Mouse (Mus musculus) MEL (cell line): Measurements from ENCODE around the gene Sp6. TPM values are rescaled to one million over a fixed set of nuclear protein-coding genes. Genes with fewer than 3 reads are reported as not detected.

ENCODE experiments used
- DNase-seq: peaks from one replicate; pipeline ENCODE4 v3.0.0; 2011; ENCODE audit warnings: low read depth, low spot score
- H3K27ac ChIP-seq: 2 replicates; pipeline ENCODE4 v1.5.1; 2012; ENCODE audit warnings: low read depth, mild to moderate bottlenecking, control low read depth, low read length, moderate library complexity; ENCODE audit not compliant: control insufficient read depth
- H3K27me3 ChIP-seq, 2 experiments: fragments of 150-350 bp in 1 of 2; sonication (generic) in 1 of 2; 2 replicates each; pipeline ENCODE4 v1.6.1; 2012; ENCODE audit warnings: low read length in 2 of 2, mild to moderate bottlenecking in 2 of 2, improper control_type of control experiment in 1 of 2, moderate library complexity in 1 of 2; ENCODE audit not compliant: insufficient read depth in 2 of 2, control insufficient read depth in 1 of 2
- H3K36me3 ChIP-seq, 2 experiments: 2 replicates each; pipeline ENCODE4 v1.6.1; 2012 to 2014; ENCODE audit warnings: low read length in 2 of 2, improper control_type of control experiment in 1 of 2, inconsistent platforms in 1 of 2, mild to moderate bottlenecking in 1 of 2; ENCODE audit not compliant: insufficient read depth in 2 of 2, control insufficient read depth in 1 of 2
- H3K4me1 ChIP-seq, 2 experiments: fragments of 150-350 bp in 1 of 2; sonication (generic) in 1 of 2; 2 replicates each; pipeline ENCODE4 v1.6.1; 2012; ENCODE audit warnings: low read length in 2 of 2, improper control_type of control experiment in 1 of 2, mild to moderate bottlenecking in 1 of 2; ENCODE audit not compliant: insufficient read depth in 2 of 2, control insufficient read depth in 1 of 2
- H3K4me3 ChIP-seq, 2 experiments: fragments of 150-350 bp in 1 of 2; sonication (generic) in 1 of 2; 2 replicates each; pipeline ENCODE4 v1.5.1; 2012; ENCODE audit warnings: low read depth in 2 of 2, low read length in 2 of 2, mild to moderate bottlenecking in 2 of 2, moderate library complexity in 2 of 2, control low read depth in 1 of 2, improper control_type of control experiment in 1 of 2; ENCODE audit not compliant: control insufficient read depth in 1 of 2, insufficient read depth in 1 of 2
- H3K79me2 ChIP-seq: 2 replicates; pipeline ENCODE4 v1.6.1; 2012; ENCODE audit warnings: mild to moderate bottlenecking, low read length, moderate library complexity; ENCODE audit not compliant: control insufficient read depth, poor library complexity, insufficient read depth
- H3K9ac ChIP-seq: 2 replicates; pipeline ENCODE4 v1.6.1; 2012; ENCODE audit warnings: low read depth, mild to moderate bottlenecking, control low read depth, low read length, moderate library complexity; ENCODE audit not compliant: control insufficient read depth, poor library complexity, severe bottlenecking
- H3K9me3 ChIP-seq: fragments of 150-350 bp; sonication (generic); replicated peaks from 2 replicates; pipeline ENCODE4 v1.6.1; 2012; ENCODE audit warnings: mild to moderate bottlenecking, low read length, improper control_type of control experiment, moderate library complexity; ENCODE audit not compliant: insufficient read depth
- BHLHE40 ChIP-seq: IDR thresholded peaks from 2 replicates; pipeline ENCODE4 v1.6.1; 2012; ENCODE audit warnings: low read depth, mild to moderate bottlenecking, inconsistent platforms, low read length, improper control_type of control experiment, borderline replicate concordance
- CHD2 ChIP-seq: IDR thresholded peaks from 2 replicates; pipeline ENCODE4 v1.6.1; 2011; ENCODE audit warnings: low read length, improper control_type of control experiment
- CTCF ChIP-seq, 3 experiments: IDR thresholded peaks in 2 of 3; conservative IDR thresholded peaks in 1 of 3; 2 replicates each; pipeline ENCODE4 v1.5.1; 2011 to 2012; ENCODE audit warnings: low read length in 3 of 3, low read depth in 2 of 3, mild to moderate bottlenecking in 2 of 3, improper control_type of control experiment in 1 of 3, inconsistent platforms in 1 of 3, mixed read lengths in 1 of 3, moderate library complexity in 1 of 3; ENCODE audit not compliant: control insufficient read depth in 1 of 3, insufficient read depth in 1 of 3, poor library complexity in 1 of 3, severe bottlenecking in 1 of 3
- E2F4 ChIP-seq: IDR thresholded peaks from 2 replicates; pipeline ENCODE4 v1.6.1; 2011; ENCODE audit warnings: low read depth, low read length, improper control_type of control experiment, borderline replicate concordance
- ELF1 ChIP-seq: IDR thresholded peaks from 2 replicates; pipeline ENCODE4 v1.6.1; 2014; ENCODE audit warnings: low read depth, mild to moderate bottlenecking, inconsistent platforms, low read length, improper control_type of control experiment, moderate library complexity
- EP300 ChIP-seq, 2 experiments: IDR thresholded peaks; 2 replicates each; pipeline ENCODE4 v1.6.1; 2011; ENCODE audit warnings: improper control_type of control experiment in 2 of 2, low read length in 2 of 2, low read depth in 1 of 2, mild to moderate bottlenecking in 1 of 2
- GABPA ChIP-seq: IDR thresholded peaks from 2 replicates; pipeline ENCODE4 v1.6.1; 2012; ENCODE audit warnings: low read depth, mild to moderate bottlenecking, inconsistent platforms, low read length, improper control_type of control experiment, moderate library complexity
- GATA1 ChIP-seq: IDR thresholded peaks from 2 replicates; pipeline ENCODE4 v1.6.1; 2011; ENCODE audit warnings: low read depth, low read length, improper control_type of control experiment
- HCFC1 ChIP-seq: IDR thresholded peaks from 2 replicates; pipeline ENCODE4 v1.6.1; 2012; ENCODE audit warnings: low read depth, mild to moderate bottlenecking, inconsistent platforms, low read length, improper control_type of control experiment, moderate library complexity
- KAT2A ChIP-seq: conservative IDR thresholded peaks from 2 replicates; pipeline ENCODE4 v1.6.1; 2012; ENCODE audit warnings: low read depth, low read length, improper control_type of control experiment, inconsistent platforms
- MAFK ChIP-seq: IDR thresholded peaks from 2 replicates; pipeline ENCODE4 v1.6.1; 2011; ENCODE audit warnings: low read depth, mild to moderate bottlenecking, low read length, improper control_type of control experiment, borderline replicate concordance
- MEF2A ChIP-seq: IDR thresholded peaks from 2 replicates; pipeline ENCODE4 v1.6.1; 2014; ENCODE audit warnings: low read depth, mild to moderate bottlenecking, inconsistent platforms, low read length, improper control_type of control experiment; ENCODE audit not compliant: poor library complexity, insufficient replicate concordance, severe bottlenecking; ENCODE audit errors: extremely low read depth
- MYB ChIP-seq: IDR thresholded peaks from 2 replicates; pipeline ENCODE4 v1.6.1; 2011; ENCODE audit warnings: mild to moderate bottlenecking, low read depth, low read length, improper control_type of control experiment
- MYC ChIP-seq: IDR thresholded peaks from 2 replicates; pipeline ENCODE4 v1.6.1; 2011; ENCODE audit warnings: low read depth, mild to moderate bottlenecking, low read length, improper control_type of control experiment, moderate library complexity
- NELFE ChIP-seq: IDR thresholded peaks from 2 replicates; pipeline ENCODE4 v1.6.1; 2011; ENCODE audit warnings: low read depth, low read length, improper control_type of control experiment
- POLR2A ChIP-seq, 2 experiments: IDR thresholded peaks; 2 replicates each; pipeline ENCODE4 v1.6.1; 2011 to 2012; ENCODE audit warnings: low read length in 2 of 2, mild to moderate bottlenecking in 2 of 2, control low read depth in 1 of 2, improper control_type of control experiment in 1 of 2, low read depth in 1 of 2, moderate library complexity in 1 of 2; ENCODE audit not compliant: control insufficient read depth in 1 of 2, insufficient read depth in 1 of 2, poor library complexity in 1 of 2
- RCOR1 ChIP-seq: IDR thresholded peaks from 2 replicates; pipeline ENCODE4 v1.6.1; 2012; ENCODE audit warnings: low read depth, mild to moderate bottlenecking, inconsistent platforms, low read length, improper control_type of control experiment
- SIN3A ChIP-seq: IDR thresholded peaks from 2 replicates; pipeline ENCODE4 v1.6.1; 2012; ENCODE audit warnings: low read length, improper control_type of control experiment, inconsistent platforms
- TBP ChIP-seq: IDR thresholded peaks from 2 replicates; pipeline ENCODE4 v1.8.0; 2011; ENCODE audit warnings: low read depth, low read length, improper control_type of control experiment
- TCF12 ChIP-seq: IDR thresholded peaks from 2 replicates; pipeline ENCODE4 v1.6.1; 2014; ENCODE audit warnings: low read depth, mild to moderate bottlenecking, inconsistent platforms, low read length, improper control_type of control experiment, moderate library complexity
- UBTF ChIP-seq: IDR thresholded peaks from 2 replicates; pipeline ENCODE4 v1.6.1; 2012; ENCODE audit warnings: low read depth, mild to moderate bottlenecking, inconsistent platforms, low read length, improper control_type of control experiment, moderate library complexity, borderline replicate concordance; ENCODE audit not compliant: insufficient read depth
- USF2 ChIP-seq, 2 experiments: IDR thresholded peaks; 2 replicates each; pipeline ENCODE4 v1.6.1; 2011 to 2012; ENCODE audit warnings: improper control_type of control experiment in 2 of 2, low read length in 2 of 2, borderline replicate concordance in 1 of 2, inconsistent platforms in 1 of 2, low read depth in 1 of 2, mild to moderate bottlenecking in 1 of 2; ENCODE audit not compliant: insufficient read depth in 1 of 2
- ZC3H11A ChIP-seq: IDR thresholded peaks from 2 replicates; pipeline ENCODE4 v1.6.1; 2012; ENCODE audit warnings: low read depth, mild to moderate bottlenecking, inconsistent platforms, low read length, improper control_type of control experiment
- polyA plus RNA-seq, 2 experiments: library from polyadenylated mRNA; stranded (reverse) in 1 of 2; unstranded in 1 of 2; fragments of >175 nt in 1 of 2; fragments of >200 nt in 1 of 2; gene quantifications; 2 replicates each; pipeline versions ENCODE4 v1.2.1 to v1.2.4; 2012; ENCODE audit warnings: low replicate concordance in 2 of 2, low read depth in 1 of 2; ENCODE audit not compliant: insufficient read length in 2 of 2, insufficient read depth in 1 of 2, missing spikeins in 1 of 2
- total RNA-seq: library from RNA; depleted of rRNA; stranded (reverse); fragments of 300-350 nt; gene quantifications from 2 replicates; pipeline ENCODE4 v1.2.3, GENCODE M21; 2012

Sp6 gene
- total and polyA plus RNA-seq, 3 experiments, result 0.04 TPM; not detected in 2

DNA sequence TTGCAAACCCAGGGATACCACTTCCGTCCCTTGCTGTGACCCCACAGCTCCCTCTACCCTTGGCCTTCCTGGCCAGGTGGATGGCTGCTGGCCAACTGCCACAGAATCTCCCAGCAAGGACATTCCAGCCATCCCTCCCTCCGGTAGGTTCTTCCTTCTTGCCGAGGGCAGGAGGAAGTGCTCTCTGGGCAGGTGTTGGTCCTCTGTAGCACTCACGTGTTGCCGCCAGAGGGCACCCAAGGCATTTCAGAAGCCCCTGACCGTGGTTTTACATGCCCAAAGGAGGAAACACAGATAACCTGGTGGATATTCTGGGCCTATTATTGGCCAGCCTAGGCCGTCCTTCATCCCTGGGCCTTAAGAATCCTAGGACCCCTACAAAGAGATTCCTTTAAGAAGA, 30.8 kb upstream of the Sp6 start (continued):
- TF ChIP-seq NELFE (no peak), CHD2 (no peak), CTCF (IDR thresholded peaks at IDR 0.05 in 2 of 3, conservative IDR thresholded peaks at IDR 0.05 in 1 of 3; ENCODE audit: control insufficient read depth in 1 of 3, insufficient read depth in 1 of 3, low read depth in 2 of 3, low read length in 3 of 3, poor library complexity in 1 of 3, severe bottlenecking in 1 of 3) (peak in 2 of 3 experiments; percentile 93 to 99; a peak in 5 of 6 replicates)

DNA sequence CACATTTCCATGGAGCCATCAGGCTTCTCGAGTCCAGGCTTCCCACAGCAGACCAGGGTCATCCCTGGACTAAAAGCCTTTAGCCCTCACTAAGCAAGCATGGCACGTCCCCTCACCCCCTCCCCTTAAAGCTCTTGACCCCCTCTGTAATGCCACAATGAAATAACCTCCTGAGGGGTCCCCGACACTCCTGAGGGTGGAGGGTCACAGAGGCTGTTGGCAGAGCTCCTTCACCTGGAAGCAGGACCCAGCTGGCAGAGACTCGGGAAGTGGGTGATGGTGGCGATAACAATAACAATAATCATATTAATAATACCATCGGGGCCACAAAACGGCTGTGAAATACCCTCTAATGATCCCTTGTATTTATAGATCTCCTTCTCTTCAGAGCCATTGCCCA, 30.3 kb upstream of the Sp6 start, which contains the start of gene Sp2:
Gene Sp2, minus strand, starts transcription at position 101 of the 400 bp plus-strand sequence.
- H3K36me3 ChIP-seq, result peaks cover 0 to 5% of the 10 kb centered on the region in 2 experiments; a peak in 2 of 4 replicates
- H3K79me2 ChIP-seq, result peaks cover 1% of the 10 kb centered on the region; the same call in 1 of the 2 replicates
- H3K9ac ChIP-seq, result no peak within 1 kb of the TSS
- no peak for DNase-seq
- peaks cover 0 to 4% of the 10 kb centered on the region in 2 experiments; a peak in 2 of 4 replicates for H3K27me3 ChIP-seq
- H3K4me3 ChIP-seq, result no peak within 1 kb of the TSS
- TF ChIP-seq POLR2A (IDR thresholded peaks at IDR 0.05; ENCODE audit: control insufficient read depth in 1 of 2, insufficient read depth in 1 of 2, low read depth in 1 of 2, low read length in 2 of 2, poor library complexity in 1 of 2) (no peak), RCOR1 (no peak), MYB (no peak), MEF2A (no peak), GATA1 (no peak), E2F4 (no peak), CHD2 (no peak)
- H3K9me3 ChIP-seq, result no peaks in the 10 kb centered on the region
- H3K27ac ChIP-seq, result no peak within 1 kb of the TSS
- H3K4me1 ChIP-seq, result peaks cover 5 to 14% of the 10 kb centered on the region in 2 experiments

- Histone ChIP-seq H3K9me3 (no peaks in the 10 kb centered on the region), H3K36me3 (no peaks in the 10 kb centered on the region), H3K4me3 (no peak overlapping the region), H3K27ac (no peak overlapping the region), H3K79me2 (no peaks in the 10 kb centered on the region), H3K27me3 (peaks cover 0 to 4% of the 10 kb centered on the region in 2 experiments; a peak in 2 of 4 replicates), H3K9ac (no peak overlapping the region), H3K4me1 (no peaks in the 10 kb centered on the region)
- no peak for TF ChIP-seq TBP
- TF ChIP-seq KAT2A, result no peak
- no peak for TF ChIP-seq USF2 (IDR thresholded peaks at IDR 0.05; ENCODE audit: borderline replicate concordance in 1 of 2, insufficient read depth in 1 of 2, low read depth in 1 of 2, low read length in 2 of 2)
- TF ChIP-seq BHLHE40, result no peak
- TF ChIP-seq MYB, result no peak
- no peak for TF ChIP-seq EP300 (IDR thresholded peaks at IDR 0.05; ENCODE audit: low read depth in 1 of 2, low read length in 2 of 2)
- no peak for TF ChIP-seq ELF1
- no peak for TF ChIP-seq E2F4
- TF ChIP-seq SIN3A, result no peak
- no peak for TF ChIP-seq CTCF (IDR thresholded peaks at IDR 0.05 in 2 of 3, conservative IDR thresholded peaks at IDR 0.05 in 1 of 3; ENCODE audit: control insufficient read depth in 1 of 3, insufficient read depth in 1 of 3, low read depth in 2 of 3, low read length in 3 of 3, poor library complexity in 1 of 3, severe bottlenecking in 1 of 3)
- no peak for TF ChIP-seq GATA1
- no peak for TF ChIP-seq MYC
- TF ChIP-seq HCFC1, result no peak
- TF ChIP-seq GABPA, result no peak
- no peak for TF ChIP-seq ZC3H11A
- TF ChIP-seq TCF12, result no peak
- no peak for TF ChIP-seq CHD2
- TF ChIP-seq MAFK, result no peak
- no peak for TF ChIP-seq UBTF
- DNase-seq, result no peak
Measured at GRCm38 (mm10) chr11:96984903-96985302, 28.3 kb upstream of the Sp6 start.
